Mouse (Mus musculus) frontal cortex, postnatal 14 days (tissue): ENCODE data around the gene Itpr1.

Experiments
- DNase-seq, 2 experiments: peaks; one replicate each; pipeline ENCODE4 v3.0.0; 2022; ENCODE audit warnings: low spot score in 2 of 2

The Itpr1 gene

GRCm38 (mm10) chr6:108244571-108244970 is 31.7 kb downstream of the Itpr1 start:
- DNase-seq, result no peak

DNA sequence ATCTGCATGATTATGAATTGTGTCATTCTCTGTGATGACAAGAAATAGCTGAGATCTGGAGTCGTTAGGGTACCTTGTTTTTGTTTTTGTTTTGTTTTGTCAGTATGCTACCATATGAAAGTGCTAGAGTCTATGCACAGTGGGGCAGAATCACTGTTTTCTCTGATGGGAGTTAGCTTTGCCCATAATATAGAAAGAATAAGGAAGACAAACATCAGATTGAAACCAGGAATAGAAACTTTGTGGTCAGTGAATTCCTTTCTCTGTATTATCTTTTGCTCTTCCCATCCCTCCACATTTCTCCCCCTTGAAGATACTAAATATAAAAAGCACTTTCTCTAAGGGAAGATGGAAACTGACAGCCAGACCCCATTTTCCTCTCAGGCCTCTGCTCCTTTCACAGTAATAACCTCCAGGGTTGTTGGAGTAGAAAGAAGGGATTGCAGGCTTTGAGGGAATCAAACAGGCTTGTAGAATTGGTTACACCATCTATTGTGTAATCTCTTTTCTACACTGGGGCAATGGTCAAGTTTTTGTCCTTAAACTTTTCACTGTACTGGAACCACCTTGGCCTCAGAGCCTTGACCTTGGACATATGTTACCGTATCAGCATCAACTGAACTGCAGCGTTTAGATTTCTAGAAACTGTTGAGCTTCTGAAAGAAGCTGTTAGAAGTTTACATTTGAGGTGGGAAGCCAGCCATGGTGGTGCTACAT is 33.6 kb downstream of the Itpr1 start:
- no peak for DNase-seq

DNA sequence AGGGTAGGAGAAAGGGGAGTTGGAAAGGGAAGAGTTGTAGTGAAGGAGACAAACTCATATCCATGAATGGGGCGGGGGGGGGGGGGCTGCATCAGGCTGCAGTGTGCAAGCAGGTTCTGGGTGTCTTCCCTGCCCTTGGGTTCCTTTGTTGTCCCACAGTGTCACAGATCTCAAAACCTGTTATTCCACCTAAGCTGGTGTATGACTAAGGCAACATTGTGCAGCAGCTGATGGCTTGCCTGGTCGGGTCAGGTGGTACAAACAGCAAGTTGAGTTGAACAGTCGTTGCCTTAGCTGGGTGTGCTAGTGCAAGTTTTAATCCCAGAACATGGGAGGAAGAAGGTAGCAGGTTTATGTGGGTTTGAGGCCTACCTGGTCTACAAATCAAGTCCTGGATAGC is 34.3 kb downstream of the Itpr1 start:
- DNase-seq, result no peak

- DNase-seq, result no peak
These were observed 35.6 kb downstream of the Itpr1 start for GRCm38 (mm10) chr6:108248519-108248918.

- no peak for DNase-seq
These were observed 36.4 kb downstream of the Itpr1 start for GRCm38 (mm10) chr6:108249031-108249917.

GRCm38 (mm10) chr6:108249918-108250225 is 37.0 kb downstream of the Itpr1 start:
- no peak for DNase-seq

- DNase-seq, result no peak
These were observed 37.5 kb downstream of the Itpr1 start for GRCm38 (mm10) chr6:108250416-108250815.

- no peak for DNase-seq
These were observed 39.9 kb downstream of the Itpr1 start for GRCm38 (mm10) chr6:108252565-108253360.

DNA sequence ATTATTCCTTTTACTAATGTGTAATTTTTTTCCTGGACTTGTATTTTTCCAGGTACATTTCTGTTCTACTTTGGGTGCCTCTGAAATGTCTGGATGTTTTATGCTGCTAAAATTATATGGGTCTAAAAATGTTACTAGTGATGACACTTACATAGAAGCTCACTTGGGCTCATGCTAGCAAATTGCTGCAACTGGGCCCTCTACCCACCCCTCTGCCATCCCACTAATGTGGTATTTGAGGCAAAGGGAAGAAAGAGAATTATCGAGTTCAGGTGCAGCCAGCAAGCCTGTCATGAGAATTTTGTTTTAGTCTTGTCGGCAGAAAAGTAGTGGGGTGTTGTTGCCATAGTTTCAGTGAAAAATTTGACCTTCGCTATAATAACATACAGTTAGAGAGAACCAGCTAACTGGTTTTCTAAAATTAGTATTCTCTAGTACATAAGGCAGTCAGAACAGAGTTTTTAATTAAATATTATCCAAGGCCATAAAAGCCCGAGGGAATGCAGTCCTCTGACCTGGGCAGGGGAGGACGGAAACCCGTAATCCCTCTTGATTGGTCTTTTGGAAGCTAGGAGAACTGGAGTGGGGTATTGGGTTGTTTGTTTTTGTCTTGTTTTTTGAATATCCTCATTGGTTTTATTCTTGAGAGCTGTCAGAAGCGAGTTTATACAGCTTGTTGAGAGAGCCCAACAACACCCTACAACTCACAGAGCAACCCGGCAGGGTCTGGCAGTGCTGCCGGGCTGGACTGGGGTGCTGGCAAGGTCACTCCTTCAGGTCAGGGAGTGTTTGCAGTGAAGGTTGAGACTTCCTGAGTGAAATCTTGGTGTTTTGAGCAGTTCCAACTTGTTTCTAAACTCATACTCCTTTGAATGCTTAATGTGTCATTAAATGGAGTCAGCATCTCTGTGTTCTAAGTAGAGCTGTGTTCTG is 41.5 kb downstream of the Itpr1 start:
- no peak for DNase-seq

DNA sequence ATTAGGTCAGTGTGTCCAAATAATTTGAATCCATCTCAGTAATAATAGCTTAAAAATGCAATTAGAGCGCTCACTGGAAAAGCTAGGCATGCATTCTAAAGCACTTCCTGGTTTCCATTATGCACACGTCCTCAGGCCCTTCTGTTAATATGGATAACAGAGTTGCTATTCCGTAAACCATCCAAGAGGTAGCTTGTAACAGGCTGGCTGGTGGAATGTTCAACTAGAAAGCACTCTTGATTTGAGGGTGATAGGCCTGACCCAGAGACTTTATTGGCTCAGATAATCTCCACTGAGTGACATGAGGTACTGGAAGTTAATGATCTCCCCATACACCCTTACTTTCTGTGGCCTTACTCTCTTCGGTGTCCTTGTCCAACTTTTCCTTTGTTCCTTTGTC is 43.0 kb downstream of the Itpr1 start:
- DNase-seq, result no peak

DNA sequence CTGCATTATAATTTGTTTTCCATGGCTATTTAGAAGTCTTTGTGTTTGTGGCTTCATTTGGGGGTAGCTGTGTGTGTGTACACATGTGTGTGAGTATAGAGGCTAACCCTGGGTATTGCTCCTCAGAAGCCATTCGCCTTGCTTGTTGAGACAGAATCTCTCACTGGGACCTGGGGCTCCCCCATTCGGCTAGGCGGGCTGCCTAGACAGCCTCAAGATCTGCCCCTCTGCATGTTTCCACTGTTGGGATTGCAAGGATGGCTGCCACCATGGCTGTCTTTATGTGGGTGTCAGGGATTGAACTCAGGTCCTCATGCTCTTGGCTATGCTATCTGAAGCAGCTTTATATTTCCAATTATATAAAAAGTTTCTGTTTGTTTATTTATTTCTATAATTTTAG is 44.3 kb downstream of the Itpr1 start:
- DNase-seq, result no peak

DNA sequence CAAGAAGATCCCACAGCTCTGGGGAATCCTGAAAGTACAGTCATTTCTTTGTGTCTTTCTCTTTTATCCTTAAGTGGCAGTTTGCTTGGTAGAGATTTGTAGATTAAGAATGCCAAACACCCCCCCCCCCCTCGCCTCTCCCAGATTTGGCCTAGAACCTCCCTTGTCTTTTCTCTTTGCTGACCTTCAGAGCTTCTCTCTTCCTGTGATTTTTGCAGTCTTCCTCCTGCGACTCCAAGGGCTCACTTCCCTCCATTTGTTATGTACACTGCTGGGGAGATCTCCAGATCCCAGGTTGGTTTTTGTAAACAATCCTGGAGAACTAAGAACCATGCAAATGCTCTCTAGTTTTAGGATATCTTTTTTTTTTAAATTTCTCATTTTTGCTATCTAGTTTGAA is 45.7 kb downstream of the Itpr1 start:
- DNase-seq, result no peak

DNA sequence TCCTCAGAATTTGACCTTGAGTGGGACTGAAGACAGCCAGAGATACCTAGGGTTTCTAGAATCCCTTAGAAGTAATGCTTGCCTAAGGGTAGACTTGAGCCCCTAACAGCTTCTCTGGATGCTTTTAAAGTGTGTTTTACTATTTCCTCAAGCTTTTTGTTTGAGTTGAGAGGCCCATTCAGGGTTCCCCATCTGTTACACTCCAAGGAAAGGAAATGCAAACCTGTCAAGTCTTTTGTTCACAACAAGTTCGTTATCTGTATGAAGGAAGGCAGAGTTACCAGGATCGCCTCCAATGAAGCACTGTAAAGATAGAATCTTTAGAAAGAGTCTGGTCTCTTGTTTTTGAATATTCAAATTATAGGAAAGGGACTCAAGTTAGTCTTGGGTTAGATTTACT is 46.8 kb downstream of the Itpr1 start:
- DNase-seq, result no peak

- no peak for DNase-seq
These were observed 48.6 kb downstream of the Itpr1 start for GRCm38 (mm10) chr6:108261506-108261905.

DNA sequence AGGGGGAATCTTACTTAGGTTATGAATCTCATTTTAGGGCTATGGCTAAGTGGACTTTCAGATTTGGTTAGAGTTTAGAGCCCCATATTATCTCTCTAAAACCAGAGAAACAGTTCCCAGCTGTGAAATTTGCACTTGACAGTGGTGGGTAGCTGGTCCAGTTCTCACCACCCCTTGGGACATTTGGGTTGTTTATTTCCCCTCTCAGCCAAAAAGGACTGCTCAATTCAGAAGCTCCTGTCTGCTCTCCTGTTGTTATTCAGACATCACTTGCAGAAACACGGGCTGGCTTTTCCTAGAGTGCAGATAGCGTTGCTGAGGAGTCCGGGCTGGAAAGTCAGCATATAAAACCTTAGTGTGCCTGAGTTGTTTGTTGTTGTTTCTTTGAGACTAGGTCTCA is 51.3 kb downstream of the Itpr1 start:
- no peak for DNase-seq

DNA sequence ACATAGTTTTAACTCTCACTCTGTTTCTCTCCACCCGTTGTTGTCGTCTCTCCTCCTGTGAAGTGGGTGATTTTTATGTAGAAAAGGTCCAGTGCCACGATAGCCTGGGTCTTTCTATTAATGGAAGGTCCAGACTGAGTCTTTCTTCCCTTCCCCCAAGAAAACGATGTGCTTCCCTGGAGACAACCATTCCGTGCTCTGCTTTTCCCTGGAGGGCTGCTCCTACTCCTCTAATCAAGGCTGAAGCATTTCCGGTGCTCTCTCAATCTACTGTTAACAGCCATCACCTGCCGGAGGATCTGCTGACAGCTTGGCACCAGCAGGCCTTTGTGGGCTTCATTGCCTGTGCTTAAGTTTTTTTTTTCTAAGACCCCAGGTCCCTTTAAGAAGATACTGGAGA is 60.6 kb downstream of the Itpr1 start:
- DNase-seq, result no peak

DNA sequence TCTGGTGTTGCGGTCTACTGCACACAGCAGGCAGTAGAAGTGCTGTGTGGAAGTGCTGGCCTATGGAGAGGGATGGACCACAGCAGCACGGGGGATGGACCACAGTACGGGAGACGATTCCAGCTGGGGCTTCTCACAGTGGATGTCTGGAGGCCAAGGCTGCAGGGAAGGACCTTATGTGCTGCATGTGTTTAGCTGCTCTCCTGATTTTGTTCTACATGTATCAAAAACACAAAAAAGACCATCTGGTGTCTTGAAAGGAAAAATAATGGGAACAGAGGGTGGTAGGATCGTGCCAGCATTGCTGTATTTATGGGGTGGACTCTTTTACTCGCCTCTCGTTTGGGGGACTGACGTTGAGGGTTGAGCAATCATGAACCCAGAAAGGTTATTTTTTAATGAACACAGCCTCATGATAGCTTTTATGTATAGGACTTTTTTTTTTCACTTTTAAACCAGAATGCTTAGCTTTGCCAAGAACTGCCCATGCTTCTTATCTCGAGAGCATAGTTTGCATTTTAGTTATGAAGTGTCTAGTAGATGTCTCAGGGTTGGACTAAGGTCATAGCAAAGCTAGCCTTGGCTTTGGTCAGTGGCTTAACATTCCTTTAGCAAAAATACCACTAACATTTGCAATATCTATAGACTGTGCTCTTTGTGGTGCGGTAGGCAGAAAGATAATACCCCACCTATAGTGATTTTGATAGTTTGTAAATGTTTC is 61.6 kb downstream of the Itpr1 start:
- no peak for DNase-seq

GRCm38 (mm10) chr6:108276880-108277507 is 64.1 kb downstream of the Itpr1 start:
- DNase-seq, result no peak

- DNase-seq, result no peak
These were observed 64.9 kb downstream of the Itpr1 start for GRCm38 (mm10) chr6:108277622-108278396.
